Mouse (Mus musculus): ENCODE measurements around the gene Sit1. TPM values are rescaled to one million over a fixed set of nuclear protein-coding genes. Genes with fewer than 3 reads are reported as not detected.

The Sit1 gene
- polyA plus RNA-seq, 1 experiment = not detected

DNA sequence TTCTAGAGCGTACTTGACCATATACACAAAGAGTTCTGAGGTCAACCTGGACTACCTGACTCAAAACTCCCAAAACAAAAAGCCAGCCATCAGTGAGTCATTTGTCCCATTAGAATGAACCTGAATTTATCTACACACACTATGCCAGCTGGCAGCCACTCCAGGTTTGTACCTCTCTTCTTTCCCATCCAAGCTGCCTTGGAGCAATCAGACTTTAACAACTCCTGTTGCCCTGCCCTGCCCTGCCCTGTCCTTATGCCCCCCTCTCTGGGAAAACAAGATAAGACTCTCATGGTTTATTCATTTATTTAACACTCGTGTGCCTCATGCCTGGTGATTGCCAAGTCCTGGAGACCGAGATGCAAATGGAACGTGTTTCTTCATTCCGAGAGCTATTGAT lies 7.3 kb upstream of the Sit1 start:
- TF ChIP-seq GATA1 (IDR thresholded peaks at IDR 0.05; ENCODE audit: low read length) = no peak

DNA sequence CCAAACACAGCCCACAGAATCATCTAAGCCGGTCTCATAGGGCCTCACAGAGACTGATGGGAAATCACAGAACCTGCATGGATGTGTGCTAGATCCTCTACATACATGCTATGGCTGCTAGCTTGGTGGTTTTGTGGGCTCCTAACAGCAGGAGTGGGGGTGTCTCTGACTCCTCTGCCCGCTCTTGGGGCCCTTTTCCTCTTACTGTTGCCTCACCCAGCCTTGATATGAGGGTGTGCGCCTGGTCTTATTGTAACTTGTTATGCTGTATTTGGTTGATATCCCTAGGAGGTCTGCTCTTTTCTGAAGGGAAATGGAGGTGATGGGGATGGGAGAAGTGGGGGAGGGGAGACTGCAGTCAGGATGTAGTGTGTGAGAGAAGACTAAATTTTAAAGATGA lies 6.1 kb upstream of the Sit1 start:
- TF ChIP-seq GATA1 (IDR thresholded peaks at IDR 0.05; ENCODE audit: low read length) = no peak

DNA sequence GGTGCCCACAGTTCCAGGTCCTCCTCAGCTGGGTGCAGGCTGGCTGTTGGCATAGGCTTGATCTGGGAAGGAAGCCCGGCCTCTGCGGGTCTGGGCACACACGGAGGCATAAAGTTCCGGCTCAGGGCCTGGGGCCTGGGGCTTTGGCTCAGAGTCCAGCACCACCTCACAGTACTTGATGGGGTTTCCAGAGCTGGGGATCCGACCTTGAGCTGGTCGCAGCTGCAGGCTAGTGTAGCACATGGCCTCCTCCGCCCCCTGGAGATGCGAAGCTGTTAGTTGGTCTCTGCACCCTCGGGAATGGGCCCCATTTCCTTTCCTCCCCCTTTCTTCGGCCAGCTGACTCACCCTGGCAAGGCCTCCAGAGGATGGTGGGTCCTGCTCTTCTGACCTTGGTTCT lies 943 bp downstream of the Sit1 start:
- no peak for TF ChIP-seq GATA1 (IDR thresholded peaks at IDR 0.05; ENCODE audit: low read length)

DNA sequence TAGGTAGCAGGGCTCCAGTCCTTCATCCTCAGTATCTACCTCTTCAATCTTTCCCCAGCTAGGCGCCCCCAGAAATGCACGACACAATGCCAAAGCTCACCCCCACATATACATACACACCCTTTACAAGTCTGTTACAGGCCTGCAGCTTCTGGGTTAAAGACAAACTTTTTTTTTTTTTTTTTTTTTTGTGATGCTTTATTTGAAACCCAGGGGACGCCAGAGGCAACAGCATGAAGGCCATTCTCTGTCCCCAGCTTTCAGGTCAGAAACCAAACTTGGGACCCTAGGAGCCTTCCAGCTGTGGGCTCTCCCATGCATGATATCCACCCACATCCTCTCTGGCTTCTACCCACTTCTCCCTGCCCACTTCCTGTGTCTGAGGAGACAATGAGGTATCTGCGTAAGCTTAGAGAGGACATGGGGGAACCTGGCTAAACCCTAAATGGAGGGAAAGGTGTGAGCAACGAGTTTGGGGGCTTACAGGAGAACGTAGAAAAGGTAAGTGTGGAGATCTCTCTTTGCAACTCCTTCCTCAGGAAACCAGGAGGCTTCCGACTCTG lies 1.6 kb downstream of the Sit1 start:
- TF ChIP-seq GATA1 (IDR thresholded peaks at IDR 0.05; ENCODE audit: low read length) = no peak

DNA sequence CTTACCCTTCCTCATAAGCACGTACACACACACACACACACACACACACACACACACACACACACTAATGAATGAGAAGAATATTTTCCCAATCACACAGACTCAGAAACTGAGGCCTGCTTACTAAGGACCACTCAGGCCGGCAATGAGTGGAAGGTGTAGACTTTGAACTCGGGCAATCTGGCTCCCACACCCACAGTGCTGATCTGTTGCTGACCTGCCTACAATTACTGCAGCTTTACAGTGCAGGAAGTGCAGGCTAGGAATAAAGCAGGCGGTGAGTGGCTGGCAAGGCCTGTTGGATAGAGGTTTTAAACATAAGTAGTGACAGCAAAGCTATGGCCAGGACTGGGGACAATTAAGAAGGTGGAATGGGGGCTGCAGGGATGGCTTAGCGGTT lies 2.5 kb downstream of the Sit1 start:
- no peak for TF ChIP-seq GATA1 (IDR thresholded peaks at IDR 0.05; ENCODE audit: low read length)

DNA sequence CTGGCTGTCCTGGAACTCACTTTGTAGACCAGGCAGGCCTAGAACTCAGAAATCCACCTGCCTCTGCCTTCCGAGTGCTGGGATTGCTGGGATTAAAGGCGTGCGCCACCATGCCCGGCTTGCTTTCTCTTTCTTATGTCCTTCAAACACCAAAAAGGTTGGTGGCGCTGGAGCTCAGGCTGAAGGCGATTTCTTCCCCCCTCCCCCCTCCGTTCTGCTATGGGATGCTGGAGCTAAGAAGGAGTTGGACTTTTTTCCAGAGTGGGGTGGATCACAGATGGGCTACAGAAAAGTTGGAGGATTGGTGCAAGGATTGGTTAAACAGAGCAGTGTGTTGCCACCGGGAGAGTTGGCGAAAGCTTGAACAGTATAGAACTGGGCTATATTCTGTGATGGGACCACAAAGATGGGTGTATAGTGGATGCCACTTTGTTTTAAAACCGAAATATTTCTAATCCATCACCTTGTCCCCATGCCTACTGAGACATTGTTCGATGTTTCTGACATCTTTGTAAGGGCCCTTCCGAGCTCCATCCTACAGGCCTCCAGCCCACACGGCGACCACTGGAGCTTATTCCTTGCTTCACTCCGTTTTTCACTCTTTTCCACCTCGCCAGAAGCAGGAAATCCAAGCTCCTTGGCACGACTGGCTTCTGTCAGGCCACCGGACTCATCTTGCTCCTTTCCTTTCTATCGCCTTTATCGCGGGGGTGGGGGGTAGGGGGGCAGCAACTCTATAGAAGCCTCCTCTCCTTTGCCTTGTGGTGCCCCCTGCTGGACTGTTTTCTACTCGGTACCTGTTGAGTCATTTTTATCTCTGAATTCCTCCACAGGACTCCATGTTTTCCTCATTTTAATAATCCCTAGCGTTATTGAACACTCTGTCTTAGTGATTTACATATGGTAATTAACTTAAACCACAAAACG lies 4.4 kb downstream of the Sit1 start:
- no peak for TF ChIP-seq GATA1 (IDR thresholded peaks at IDR 0.05; ENCODE audit: low read length)

DNA sequence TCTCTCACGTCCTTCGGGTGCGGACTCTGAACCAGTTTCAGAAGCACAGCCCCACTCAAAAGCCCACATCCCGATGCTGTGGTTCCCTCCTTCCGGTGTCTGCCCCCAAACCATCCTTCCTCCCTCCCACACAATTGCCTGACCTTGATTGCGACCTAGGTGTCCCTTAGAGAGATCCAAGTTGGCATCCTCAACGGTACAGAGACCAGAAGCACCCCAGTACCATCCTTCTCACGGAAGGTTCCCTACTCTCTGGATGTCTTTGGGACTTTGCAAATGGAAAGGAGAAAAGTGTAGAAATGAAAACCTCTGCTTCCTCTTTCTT lies 5.0 kb downstream of the Sit1 start:
- no peak for TF ChIP-seq GATA1 (IDR thresholded peaks at IDR 0.05; ENCODE audit: low read length)

DNA sequence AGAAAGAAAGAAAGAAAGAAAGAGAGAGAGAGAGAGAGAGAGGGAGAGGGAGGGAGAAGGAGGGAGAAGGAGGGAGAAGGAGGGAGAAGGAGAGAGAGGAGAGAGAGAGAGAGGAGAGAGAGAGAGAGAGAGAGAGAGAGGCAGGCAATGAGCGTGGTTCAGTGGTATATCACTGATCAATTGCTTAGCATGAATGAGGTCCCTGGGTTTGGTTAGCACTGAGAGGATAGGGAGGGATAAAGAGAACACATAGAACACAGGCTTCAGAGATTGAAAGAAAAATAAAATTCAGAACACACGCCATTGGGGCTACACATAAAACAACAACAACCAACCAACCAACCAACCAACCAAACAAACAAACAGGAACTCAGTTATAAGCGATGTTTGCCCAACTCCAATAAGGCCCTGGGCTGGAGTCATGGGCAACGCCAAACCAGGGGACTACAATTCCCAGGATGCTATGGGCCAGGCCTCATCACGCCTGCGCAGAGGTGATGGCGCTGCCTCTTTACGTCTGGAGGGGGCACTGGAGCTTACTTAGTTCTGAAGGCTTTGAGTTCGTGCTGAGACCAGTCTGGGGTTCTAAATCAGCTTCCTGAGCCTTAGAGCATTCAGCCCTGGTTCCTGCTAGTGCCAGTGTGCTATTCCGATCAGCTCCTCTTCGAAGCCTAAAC lies 5.5 kb downstream of the Sit1 start:
- no peak for TF ChIP-seq GATA1 (IDR thresholded peaks at IDR 0.05; ENCODE audit: low read length)

DNA sequence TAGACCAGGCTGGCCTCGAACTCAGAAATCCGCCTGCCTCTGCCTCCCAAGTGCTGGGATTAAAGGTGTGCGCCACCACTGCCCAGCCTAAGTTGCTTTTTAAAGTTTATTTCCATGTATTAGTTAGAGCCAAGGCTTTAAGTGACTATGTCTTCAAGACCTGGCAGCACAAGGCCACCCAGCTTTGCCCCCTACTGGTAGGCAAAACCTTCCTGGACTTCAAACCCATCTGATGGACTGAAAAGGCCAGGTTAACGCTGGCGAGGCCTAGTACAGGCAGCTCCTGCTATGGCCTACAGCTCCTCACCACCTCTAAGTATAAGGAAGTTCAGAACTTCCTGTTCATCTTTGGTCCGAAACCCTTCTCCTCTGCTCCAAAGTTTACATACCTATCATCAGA lies 6.9 kb downstream of the Sit1 start:
- TF ChIP-seq GATA1 (IDR thresholded peaks at IDR 0.05; ENCODE audit: low read length) = no peak

DNA sequence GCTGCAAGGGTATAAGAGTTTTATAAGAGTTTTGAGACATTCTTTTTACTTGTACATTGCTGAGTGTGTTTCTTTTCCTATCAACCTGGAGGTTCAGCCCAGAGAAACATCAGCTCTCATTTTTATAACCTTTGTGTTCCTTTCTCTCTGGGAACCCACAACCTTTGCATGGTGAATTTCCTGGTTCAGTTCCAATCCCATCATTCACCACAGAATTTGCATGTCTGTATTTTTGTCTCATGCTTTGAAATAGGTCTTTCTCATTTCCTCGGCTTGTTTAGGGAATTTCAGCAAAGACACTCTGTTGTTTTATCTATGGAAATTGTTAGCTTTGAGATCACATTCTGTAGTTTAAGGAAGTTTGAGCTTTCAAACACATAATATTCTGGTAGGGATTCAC lies 9.9 kb downstream of the Sit1 start:
- no peak for TF ChIP-seq GATA1 (IDR thresholded peaks at IDR 0.05; ENCODE audit: low read length)

DNA sequence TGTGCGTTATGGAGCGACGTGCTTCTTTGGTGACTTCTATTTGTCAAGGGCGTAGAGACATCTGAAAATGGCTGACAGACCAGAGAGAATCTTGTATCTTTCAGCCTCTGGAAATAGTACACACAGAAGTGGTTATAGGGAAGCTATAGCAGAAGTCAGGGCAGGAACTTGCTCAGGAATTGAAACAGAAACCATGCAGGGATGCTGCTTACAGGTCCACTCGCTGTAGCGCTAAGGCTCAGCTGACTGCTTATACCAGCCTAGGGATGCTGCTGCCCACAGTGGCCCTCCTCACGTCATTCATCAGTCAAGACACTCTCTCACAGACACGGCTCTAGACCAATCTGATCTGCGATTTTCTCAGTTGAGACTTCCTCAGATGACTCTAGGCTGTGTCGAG lies 13.2 kb downstream of the Sit1 start:
- no peak for TF ChIP-seq GATA1 (IDR thresholded peaks at IDR 0.05; ENCODE audit: low read length)

DNA sequence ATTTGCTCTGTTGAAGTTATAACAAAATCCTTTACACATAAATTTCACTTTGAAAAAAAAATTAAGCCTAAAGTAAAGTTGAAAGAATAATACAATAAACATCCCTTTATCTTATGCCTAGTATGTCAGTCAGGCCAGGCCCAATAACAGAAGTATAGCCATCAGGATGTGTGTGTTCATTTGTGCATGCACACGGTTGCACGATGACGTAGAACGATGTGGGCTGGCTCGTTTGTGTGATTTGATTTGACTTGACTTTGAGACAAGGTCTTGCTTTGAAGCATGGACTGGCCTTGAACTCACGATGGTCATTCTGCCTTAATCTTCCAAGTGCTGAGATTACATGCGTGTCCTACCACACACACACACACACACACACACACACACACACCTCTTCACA lies 16.7 kb downstream of the Sit1 start:
- no peak for TF ChIP-seq GATA1 (IDR thresholded peaks at IDR 0.05; ENCODE audit: low read length)

DNA sequence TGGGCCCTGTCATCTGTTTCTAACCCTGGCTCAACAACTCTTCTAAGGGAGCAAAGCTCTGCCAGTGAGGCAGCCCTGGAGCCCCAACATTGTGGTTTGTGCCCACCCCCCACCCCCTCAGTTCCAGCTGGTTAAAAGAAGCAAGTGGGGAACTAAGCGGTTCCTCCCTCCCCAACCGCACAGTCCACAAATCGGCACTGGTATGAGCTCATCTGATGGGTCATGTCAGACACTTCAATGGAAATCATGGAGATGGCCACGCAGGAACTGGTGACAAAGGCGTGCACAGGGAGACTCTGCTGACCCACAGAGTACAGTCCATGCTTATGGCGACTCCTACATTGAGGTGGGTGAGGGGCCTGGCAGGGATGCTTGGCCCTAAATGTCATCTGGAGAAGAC lies 17.6 kb downstream of the Sit1 start:
- no peak for TF ChIP-seq GATA1 (IDR thresholded peaks at IDR 0.05; ENCODE audit: low read length)

DNA sequence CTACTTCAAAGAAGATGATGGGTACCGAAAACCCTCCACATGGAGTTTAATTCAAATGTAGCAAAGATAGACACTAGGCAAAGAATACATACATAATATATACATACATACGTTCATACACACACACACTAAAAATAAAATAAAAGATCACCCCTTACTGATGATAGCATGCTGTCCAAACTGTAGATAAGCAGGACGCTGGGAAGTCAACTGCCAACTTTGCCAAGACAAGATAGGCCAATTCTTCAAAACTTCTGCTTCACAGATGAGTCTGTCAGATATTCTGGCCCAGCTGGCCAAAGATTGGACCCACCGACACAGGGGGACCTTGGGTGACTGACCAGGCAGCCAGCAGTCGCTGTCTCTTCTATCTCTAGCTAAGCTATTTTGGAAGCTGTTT lies 20.4 kb downstream of the Sit1 start:
- TF ChIP-seq GATA1 (IDR thresholded peaks at IDR 0.05; ENCODE audit: low read length) = no peak

DNA sequence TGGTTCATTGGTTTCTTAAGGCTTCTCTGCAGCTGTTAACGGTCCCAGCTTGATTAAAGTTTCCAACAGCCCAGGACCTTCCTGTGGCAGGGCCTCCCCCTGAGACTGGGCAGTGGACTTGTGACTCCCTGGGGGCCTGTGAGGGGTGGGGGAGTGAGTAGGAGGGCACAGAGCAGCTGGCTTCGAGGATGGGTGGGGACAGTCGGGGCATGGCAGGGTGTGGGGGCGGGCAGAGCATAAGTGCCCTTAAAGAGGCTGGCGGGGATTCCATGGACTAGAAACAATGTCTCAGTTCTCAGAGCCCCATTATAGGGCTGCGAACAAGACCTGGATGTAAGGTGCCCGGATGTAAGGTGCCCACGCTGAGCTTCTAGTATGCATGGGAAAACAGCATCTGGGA lies 26.4 kb downstream of the Sit1 start:
- TF ChIP-seq GATA1 (IDR thresholded peaks at IDR 0.05; ENCODE audit: low read length) = no peak

DNA sequence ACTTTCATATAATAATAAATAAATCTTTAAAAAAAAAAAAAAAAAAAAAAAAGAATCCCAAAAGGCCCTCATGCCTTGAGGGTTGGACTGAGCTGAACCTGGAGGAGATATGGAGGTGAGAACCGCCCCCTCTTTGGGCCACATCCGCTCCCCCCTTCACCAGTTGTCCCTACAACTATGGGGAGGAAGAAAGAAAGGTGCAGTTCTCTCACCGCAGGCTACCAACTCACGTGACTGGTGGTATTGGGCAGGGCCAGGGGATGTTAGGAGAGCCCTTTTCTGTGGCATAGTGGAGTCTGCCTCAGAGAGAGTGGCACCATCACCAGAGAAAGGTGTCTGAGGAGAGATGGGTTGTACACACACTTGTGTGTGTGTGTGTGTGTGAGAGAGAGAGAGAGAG lies 27.1 kb downstream of the Sit1 start:
- TF ChIP-seq GATA1 (IDR thresholded peaks at IDR 0.05; ENCODE audit: low read length) = no peak

Data from G1E-ER4 (cell line).